Mouse (Mus musculus) forelimb bud, embryonic 11.5 days (tissue): Measurements from ENCODE around the gene Polr2c.
"Not testable (repeated sequence)": the region's sequence is repeated elsewhere in the genome, so short reads cannot be mapped to it uniquely, and the experiment has no call there.

ENCODE experiments used
- DNase-seq: peaks from one replicate; pipeline ENCODE4 v3.0.0-alpha.2; 2012; ENCODE audit warnings: low read depth, low spot score

The Polr2c gene

DNA sequence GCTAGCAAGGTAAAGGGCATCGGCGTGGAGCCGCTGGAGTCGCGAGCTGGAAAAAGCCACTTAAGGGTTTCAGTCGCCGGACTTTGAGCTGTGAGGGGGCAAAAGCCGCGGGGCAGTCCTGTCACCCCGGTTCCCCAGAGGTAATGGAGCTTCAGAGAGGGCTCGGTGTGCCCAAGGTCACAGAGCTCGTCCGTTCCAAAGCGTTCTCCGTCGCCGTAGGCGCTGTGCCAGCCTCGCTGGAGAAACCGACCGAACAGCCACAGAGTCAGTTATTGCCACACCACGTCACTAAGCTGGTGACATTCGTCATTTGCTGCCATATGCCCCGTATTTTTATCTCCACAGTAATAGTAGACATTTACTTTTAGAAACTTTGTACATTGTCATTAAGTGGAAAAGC lies 18.6 kb upstream of the Polr2c start:
- DNase-seq = peak; percentile 11

GRCm38 (mm10) chr8:94841183-94841582 lies 16.1 kb upstream of the Polr2c start:
- DNase-seq = no peak

- no peak for DNase-seq
These were observed 7.2 kb upstream of the Polr2c start for GRCm38 (mm10) chr8:94850049-94850448.

DNA sequence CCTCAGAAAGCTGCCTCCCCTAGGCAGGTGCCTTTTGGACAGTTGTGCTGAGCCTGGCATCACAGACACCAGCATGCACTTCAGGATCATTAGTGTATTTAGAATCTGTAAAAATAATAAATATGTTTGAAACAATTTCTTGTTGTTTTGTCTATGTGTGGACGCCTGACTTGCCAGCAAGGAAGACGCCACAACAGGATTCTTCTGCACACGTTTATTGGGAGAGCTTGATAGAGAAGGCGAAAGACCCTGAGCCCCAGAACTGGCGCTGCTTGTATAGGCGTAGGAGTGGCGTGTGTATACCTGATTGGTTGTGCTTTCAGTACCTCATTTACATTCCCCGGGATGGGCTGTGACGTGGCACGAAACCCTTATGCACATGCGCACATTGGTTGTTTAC lies 2.5 kb upstream of the Polr2c start:
- not testable (repeated sequence) for DNase-seq

DNA sequence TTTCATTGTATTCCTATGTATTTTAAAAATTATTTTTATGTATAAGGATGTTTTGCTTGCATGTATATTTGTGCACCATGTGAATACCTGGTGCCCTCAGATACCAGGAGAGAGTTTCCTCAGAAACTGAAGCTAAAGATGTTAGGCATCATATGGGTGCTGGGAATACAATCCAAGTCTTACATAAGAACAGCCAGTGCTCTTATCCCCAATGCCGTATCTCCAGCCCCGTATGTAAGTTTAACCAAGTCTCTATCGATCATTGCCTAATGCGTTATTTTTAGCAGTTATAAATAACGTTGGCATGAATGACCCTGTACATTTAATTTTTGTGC lies 272 bp upstream of the Polr2c start:
- no peak for DNase-seq

GRCm38 (mm10) chr8:94861352-94861910 lies 4.2 kb downstream of the Polr2c start:
- DNase-seq = peak; percentile 71

GRCm38 (mm10) chr8:94862487-94863220 lies 5.4 kb downstream of the Polr2c start:
- DNase-seq = no peak

DNA sequence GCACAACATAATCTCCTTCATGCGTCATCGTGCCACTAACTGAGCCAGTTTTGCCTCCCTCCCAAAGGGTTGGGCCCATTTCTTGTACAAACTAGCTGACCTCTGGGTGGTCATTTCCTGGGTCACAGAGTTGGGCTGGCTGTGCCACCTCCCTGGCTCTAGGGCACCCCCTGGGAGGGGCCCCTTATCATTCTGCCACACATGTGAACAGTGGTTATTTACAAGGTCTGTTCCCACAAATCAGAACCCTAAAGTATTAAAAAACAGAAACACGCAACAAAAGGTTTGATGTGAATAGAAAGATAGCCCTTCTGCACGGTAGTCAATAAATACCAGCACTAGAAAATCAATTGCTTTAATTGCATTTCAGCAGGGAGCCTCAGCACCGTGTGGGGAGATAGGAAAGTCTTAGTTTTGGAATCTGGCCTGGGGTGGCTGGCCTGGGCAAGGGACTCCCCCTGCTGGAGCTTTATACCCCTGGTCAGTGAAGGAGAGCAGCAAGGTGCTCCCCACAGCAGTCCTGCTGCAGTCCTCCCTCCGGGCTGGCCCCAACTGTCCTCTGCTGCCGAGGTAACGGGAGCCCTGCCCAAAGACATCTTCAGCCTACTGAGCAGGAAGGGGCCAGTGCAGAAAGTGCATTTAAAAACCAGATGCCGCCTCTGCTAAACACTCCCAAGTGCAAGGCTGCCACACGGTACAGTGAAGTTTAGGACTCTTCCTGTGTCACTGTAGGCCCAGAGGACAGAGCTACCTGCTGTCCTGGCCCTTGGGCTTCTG lies 6.8 kb downstream of the Polr2c start:
- no peak for DNase-seq

- no peak for DNase-seq
These were observed 8.0 kb downstream of the Polr2c start for GRCm38 (mm10) chr8:94865292-94865691.

GRCm38 (mm10) chr8:94866921-94867320 lies 9.7 kb downstream of the Polr2c start:
- no peak for DNase-seq

DNA sequence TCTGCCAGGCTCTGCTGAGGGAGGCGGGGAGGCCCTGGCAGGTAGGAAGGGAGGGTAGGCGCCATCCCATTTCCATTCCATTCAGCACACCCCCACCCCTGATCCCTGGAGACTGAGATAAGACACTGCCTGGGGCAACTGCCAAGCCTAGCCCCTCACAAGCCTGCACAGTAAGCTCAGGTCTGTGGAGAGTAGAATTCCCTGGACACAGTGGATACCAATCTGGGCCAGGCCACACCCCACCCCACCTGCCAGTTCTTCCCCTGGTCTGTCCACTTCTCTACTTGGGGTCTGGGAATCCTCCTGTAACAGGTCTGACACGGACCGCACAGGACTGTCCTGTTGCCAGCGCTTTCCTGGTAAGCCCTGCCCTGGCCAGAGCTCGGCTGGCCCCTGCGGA lies 11.9 kb downstream of the Polr2c start:
- no peak for DNase-seq

- no peak for DNase-seq
These were observed 12.8 kb downstream of the Polr2c start for GRCm38 (mm10) chr8:94870003-94870402.

- no peak for DNase-seq
These were observed 13.3 kb downstream of the Polr2c start for GRCm38 (mm10) chr8:94870474-94871107.

DNA sequence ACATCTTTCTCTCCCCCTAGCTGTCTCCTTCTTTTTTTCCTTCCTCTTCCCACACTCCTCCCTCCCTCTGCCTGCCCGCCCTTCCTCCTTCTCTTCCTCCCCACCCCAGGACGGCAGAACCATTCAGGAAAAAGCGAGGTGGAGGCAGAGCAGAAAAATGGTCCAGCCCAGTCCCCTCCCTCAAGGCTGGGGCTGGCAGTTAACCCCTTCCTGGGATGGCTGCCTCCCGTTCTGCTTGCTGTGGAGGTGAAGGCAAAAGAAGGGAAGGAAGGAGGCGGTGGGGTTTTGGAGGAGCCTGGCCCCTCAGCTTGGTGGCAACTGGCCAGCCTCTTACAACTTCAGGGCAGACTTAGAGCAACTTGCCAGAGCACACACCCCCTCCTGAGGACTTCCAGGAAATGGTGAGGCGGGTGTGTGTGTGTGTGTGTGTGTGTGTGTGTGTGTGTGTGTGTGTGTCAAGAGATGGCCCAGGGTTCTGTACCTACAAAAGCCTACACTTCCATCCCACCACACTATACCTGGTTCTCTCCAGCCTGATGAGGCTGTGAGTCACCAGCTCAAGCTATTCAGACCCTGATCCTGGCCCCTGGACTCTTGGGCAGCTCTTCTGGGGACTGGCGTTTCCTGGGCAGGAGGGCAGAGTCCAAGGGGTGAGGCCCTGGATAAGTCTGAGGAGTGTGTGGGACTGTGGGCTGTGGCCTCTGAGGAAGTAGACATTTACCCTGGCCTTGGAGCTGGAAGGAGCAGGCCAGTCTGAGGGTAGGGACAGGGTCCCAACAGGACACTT lies 14.1 kb downstream of the Polr2c start:
- DNase-seq = peak; percentile 61

DNA sequence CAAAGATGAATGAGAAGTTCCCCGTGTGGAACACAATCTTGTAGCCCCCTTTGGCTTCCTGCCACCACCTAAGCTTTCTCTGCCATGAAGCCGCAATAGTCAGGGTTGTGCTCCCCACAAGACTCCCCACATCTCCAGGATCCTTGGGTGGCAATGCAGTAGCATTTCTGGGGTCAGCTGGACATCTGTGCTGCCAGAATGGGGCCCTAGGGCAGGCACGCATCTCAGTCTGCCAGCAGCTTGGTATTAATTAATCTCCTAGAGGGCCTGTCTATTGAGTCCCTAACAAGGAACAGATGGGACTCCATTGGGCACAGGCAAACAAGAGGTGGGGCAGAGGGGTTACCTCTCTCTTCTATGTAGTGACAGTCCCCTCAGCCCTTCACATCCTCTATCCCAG lies 14.9 kb downstream of the Polr2c start:
- peak; percentile 27 for DNase-seq

GRCm38 (mm10) chr8:94872576-94872975 lies 15.3 kb downstream of the Polr2c start:
- DNase-seq = no peak

DNA sequence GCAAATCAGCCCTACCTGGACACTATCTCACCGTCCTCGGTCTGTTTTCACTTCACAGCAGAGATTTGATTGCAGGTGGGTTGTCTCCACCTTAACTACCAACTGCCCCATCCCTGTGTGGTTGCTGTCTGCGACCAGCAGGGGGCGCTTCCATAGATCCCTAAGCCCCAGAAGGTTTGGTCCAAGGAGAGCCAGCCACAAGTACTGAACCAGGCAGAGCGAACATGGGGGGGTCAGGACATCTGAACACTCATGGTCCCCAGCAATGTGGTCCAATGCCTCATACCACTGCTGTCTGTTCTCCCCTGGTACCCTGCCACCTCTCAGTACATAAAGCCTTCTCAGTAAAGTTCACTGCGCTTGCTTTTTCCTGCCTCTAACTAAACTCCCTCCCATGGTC lies 17.1 kb downstream of the Polr2c start:
- DNase-seq = peak; percentile 72

DNA sequence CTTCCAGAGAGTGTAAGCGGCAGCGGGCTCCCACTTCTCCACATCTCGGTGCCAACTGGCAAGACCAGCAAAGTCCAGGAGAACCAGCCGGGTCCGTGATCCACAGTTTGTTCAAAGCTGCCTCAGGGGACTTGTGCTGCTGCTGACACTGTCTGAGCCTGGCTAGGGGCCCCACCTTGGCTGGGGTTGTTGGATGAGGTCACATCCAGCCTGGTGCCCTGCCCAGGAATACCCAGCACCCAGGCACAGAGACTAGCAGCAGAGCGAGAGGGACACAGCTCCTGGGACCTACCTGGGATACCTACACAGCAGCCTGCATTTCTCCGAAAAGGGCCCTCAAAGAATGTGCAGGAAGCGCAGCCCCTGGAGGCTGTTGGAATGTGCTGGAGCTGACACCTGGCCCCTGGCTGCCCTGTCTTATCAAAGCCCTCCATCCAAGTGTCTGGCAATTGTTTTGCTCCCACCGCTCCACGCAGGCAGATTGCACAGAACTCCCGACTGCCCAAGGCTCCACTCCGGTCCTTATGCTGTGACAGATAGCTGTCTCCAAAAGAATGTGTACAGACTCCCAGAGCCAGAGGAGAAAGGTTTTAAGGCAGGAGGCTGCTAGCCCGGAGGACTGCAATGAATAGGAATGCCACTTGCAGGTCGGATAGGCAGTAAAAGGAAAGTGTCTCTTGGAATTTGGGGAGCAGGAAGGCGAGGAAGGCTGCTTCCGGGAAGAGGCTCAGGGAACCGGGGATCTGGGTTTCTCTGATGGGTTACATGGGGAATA lies 18.0 kb downstream of the Polr2c start:
- DNase-seq = no peak

DNA sequence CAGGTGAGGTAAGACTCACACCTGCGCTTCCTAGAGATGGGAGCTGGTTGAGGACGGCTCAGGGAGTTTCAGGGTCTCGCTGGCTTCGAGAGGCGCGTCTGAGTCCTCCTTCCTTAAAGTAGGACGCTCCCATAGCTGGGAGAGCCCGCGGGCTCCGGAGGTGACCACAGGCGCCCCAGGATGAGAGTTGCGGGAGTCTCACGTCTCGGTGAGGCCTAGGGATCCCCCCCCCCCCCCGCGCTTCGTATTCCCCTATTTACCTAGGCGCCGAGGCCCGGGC lies 18.6 kb downstream of the Polr2c start:
- no peak for DNase-seq

DNA sequence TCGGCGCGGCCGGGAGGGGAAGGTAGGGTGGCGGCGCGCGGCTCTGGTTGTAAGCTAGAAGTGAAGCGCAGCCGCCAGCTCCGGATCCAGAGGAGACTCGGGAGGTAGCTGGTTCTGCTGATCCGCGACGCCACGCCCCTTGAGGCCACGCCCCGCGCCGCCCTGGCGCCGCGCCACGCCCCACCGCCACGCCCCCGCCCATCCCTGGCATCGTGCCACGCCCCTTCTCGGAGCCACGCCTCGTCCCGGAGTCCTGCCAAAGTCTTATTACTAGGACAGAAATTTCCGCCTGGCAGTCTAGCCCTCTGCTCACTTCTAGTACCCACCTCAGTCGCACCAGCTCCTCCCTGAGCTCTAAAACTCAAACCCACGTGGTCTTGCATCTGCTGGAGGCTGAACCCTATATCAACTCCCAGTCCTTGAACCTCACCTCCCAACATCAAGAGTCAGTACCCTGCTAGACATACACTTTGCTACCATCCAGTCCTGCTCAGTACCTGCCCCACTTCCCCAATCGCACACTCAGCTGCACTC lies 19.0 kb downstream of the Polr2c start, which contains the start of gene Dok4:
Gene Dok4, minus strand, starts transcription at position 134 of the 534 bp plus-strand sequence.
- DNase-seq = peak; percentile 78

- DNase-seq = peak; percentile 42
These were observed 19.6 kb downstream of the Polr2c start for GRCm38 (mm10) chr8:94876820-94877219.
